Mouse (Mus musculus) CD4-positive helper T cell, adult 2 months (primary cell): Measurements from ENCODE around the gene Synpo2l.
"Not testable (repeated sequence)": the region's sequence is repeated elsewhere in the genome, so short reads cannot be mapped to it uniquely, and the experiment has no call there.

Experiments used
- DNase-seq: peaks from one replicate; pipeline ENCODE4 v3.0.0-alpha.2; 2012; ENCODE audit warnings: low read depth, missing footprints, low spot score

Synpo2l gene

GRCm38 (mm10) chr14:20668154-20668810 is at the start of gene Synpo2l:
TSS of gene Synpo2l (minus strand) at chr14:20668354.
- no peak for DNase-seq

- no peak for DNase-seq
Measured at GRCm38 (mm10) chr14:20713832-20714231, 45.7 kb upstream of the Synpo2l start.

GRCm38 (mm10) chr14:20708239-20708638 is 40.1 kb upstream of the Synpo2l start:
- peak; percentile 69 for DNase-seq

- DNase-seq: peak; percentile 83
Measured at GRCm38 (mm10) chr14:20707201-20708190, 39.3 kb upstream of the Synpo2l start, which contains the start of gene Zswim8. TSS of gene Zswim8 (plus strand) at chr14:20707552.

GRCm38 (mm10) chr14:20703461-20703860 is 35.3 kb upstream of the Synpo2l start:
- DNase-seq: not testable (repeated sequence)

GRCm38 (mm10) chr14:20702741-20703381 is 34.7 kb upstream of the Synpo2l start, which contains the start of gene Chchd1:
TSS of gene Chchd1 (plus strand) at chr14:20703006.
- peak; percentile 84 for DNase-seq

- no peak for DNase-seq
Measured at GRCm38 (mm10) chr14:20702096-20702740, 34.1 kb upstream of the Synpo2l start.

- peak; percentile 17 for DNase-seq
Measured at GRCm38 (mm10) chr14:20701554-20701953, 33.4 kb upstream of the Synpo2l start.

- DNase-seq: no peak
Measured at GRCm38 (mm10) chr14:20700362-20700761, 32.2 kb upstream of the Synpo2l start.

GRCm38 (mm10) chr14:20698515-20698914 is 30.4 kb upstream of the Synpo2l start:
- no peak for DNase-seq

GRCm38 (mm10) chr14:20696986-20697385 is 28.8 kb upstream of the Synpo2l start:
- DNase-seq: peak; percentile 49

GRCm38 (mm10) chr14:20695761-20696520 is 27.8 kb upstream of the Synpo2l start:
- peak; percentile 21 for DNase-seq

GRCm38 (mm10) chr14:20694884-20695760 is 27.0 kb upstream of the Synpo2l start, which contains the start of gene Fut11:
TSS of gene Fut11 (plus strand) at chr14:20694968.
- DNase-seq: peak; percentile 95

GRCm38 (mm10) chr14:20694185-20694883 is 26.2 kb upstream of the Synpo2l start:
- DNase-seq: peak; percentile 25

GRCm38 (mm10) chr14:20693589-20694101 is 25.5 kb upstream of the Synpo2l start:
- DNase-seq: no peak

- DNase-seq: no peak
Measured at GRCm38 (mm10) chr14:20691772-20692171, 23.6 kb upstream of the Synpo2l start.

- DNase-seq: peak; percentile 19
Measured at GRCm38 (mm10) chr14:20689009-20689408, 20.9 kb upstream of the Synpo2l start.

GRCm38 (mm10) chr14:20686576-20686975 is 18.4 kb upstream of the Synpo2l start:
- no peak for DNase-seq

- DNase-seq: peak; percentile 90
Measured at GRCm38 (mm10) chr14:20682498-20682897, 14.3 kb upstream of the Synpo2l start.
